Mouse (Mus musculus): ENCODE data around the gene Cd47.

- TF ChIP-seq POLR2A (IDR thresholded peaks at IDR 0.05; ENCODE audit: low read depth, low read length) (no peak), CTCF (IDR thresholded peaks at IDR 0.05; ENCODE audit: borderline replicate concordance, insufficient read depth, low read length) (no peak)
Observed at GRCm38 (mm10) chr16:49800996-49801395, 663 bp downstream of the Cd47 start.
